Mouse (Mus musculus) kidney, embryonic 14.5 days (tissue): ENCODE results near the gene Syt2. TPM values are rescaled to one million over a fixed set of nuclear protein-coding genes. Genes with fewer than 3 reads are reported as not detected.
A peak's percentile ranks its signal among the peaks of the same experiment; 100 is the strongest.

Experiments
- ATAC-seq: fragments of 200-750 bp; cut with Nextera tagmentation; 2 replicates; pipeline ENCODE4 v1.8.0; 2017; ENCODE audit warnings: moderate number of reproducible peaks, mild to moderate bottlenecking, moderate TSS enrichment, moderate library complexity; ENCODE audit not compliant: low FRiP score, low TSS enrichment
- H3K27ac ChIP-seq: fragments of 300-500 bp; sonication (generic); 2 replicates; pipeline ENCODE4 v1.5.1; 2014; ENCODE audit warnings: low read depth, mild to moderate bottlenecking, low read length, moderate library complexity, mixed read lengths
- H3K27me3 ChIP-seq: fragments of 300-500 bp; sonication (generic); 2 replicates; pipeline ENCODE4 v1.6.1; 2014; ENCODE audit warnings: mild to moderate bottlenecking, low read length; ENCODE audit not compliant: control insufficient read depth, insufficient read depth
- H3K36me3 ChIP-seq: fragments of 300-500 bp; sonication (generic); 2 replicates; pipeline ENCODE4 v1.6.1; 2014; ENCODE audit warnings: low read length, mixed read lengths; ENCODE audit not compliant: control insufficient read depth, insufficient read depth
- H3K4me1 ChIP-seq: fragments of 300-500 bp; sonication (generic); 2 replicates; pipeline ENCODE4 v1.6.1; 2014; ENCODE audit warnings: low read length, mixed read lengths; ENCODE audit not compliant: control insufficient read depth, insufficient read depth
- H3K4me2 ChIP-seq: fragments of 300-500 bp; sonication (generic); replicated peaks from 2 replicates; pipeline ENCODE4 v1.6.1; 2014; ENCODE audit warnings: low read depth, mild to moderate bottlenecking, low read length
- H3K4me3 ChIP-seq: fragments of 300-500 bp; sonication (generic); 2 replicates; pipeline ENCODE4 v1.5.1; 2014; ENCODE audit warnings: mild to moderate bottlenecking, low read length
- H3K9ac ChIP-seq: fragments of 300-500 bp; sonication (generic); 2 replicates; pipeline ENCODE4 v1.6.1; 2014; ENCODE audit warnings: low read depth, mild to moderate bottlenecking, low read length, moderate library complexity
- H3K9me3 ChIP-seq: fragments of 300-500 bp; sonication (generic); 2 replicates; pipeline ENCODE4 v1.6.1; 2016; ENCODE audit warnings: low read length; ENCODE audit not compliant: control insufficient read depth
- WGBS: fragments of 180-500 bp; shearing (Covaris S2); extraction: QIAGEN DNeasy Blood & Tissue Kit; methylation state at CpG from one replicate; pipeline ENCODE4 v1.1.7; 2014; 5-methylcytosine and 5-hydroxymethylcytosine counted together
- polyA plus RNA-seq: library from polyadenylated mRNA; unstranded; fragments of >200 nt; fragmentation: Nextera tagmentation; extraction: Ambion mirVana; gene quantifications from 2 replicates; pipeline ENCODE4 v1.2.1, GENCODE M21; 2014

The Syt2 gene
- polyA plus RNA-seq, 1 experiment from 2014 or later, result 1.2 TPM

GRCm38 (mm10) chr1:134617656-134618055 is 28.8 kb upstream of the Syt2 start:
- ATAC-seq, result no peak
- Histone ChIP-seq H3K9me3 (no peaks in the 10 kb centered on the region), H3K36me3 (peaks cover 83% of the 10 kb centered on the region), H3K4me2 (no peak overlapping the region), H3K9ac (no peak overlapping the region), H3K27ac (no peak overlapping the region), H3K27me3 (no peaks in the 10 kb centered on the region), H3K4me3 (no peak overlapping the region), H3K4me1 (no peaks in the 10 kb centered on the region)
- 89% methylated on average over 9 of the region's 9 CpGs for WGBS

GRCm38 (mm10) chr1:134625325-134625724 is 21.2 kb upstream of the Syt2 start:
- 93% methylated on average over 4 of the region's 4 CpGs for WGBS
- peaks cover 98% of the 10 kb centered on the region for H3K36me3 ChIP-seq

GRCm38 (mm10) chr1:134629455-134629854 is 17.0 kb upstream of the Syt2 start:
- no peak overlapping the region for H3K4me2 ChIP-seq
- no peak overlapping the region for H3K4me3 ChIP-seq
- ATAC-seq, result no peak
- no peak overlapping the region for H3K9ac ChIP-seq
- no peaks in the 10 kb centered on the region for H3K27me3 ChIP-seq
- H3K27ac ChIP-seq, result no peak overlapping the region
- no peaks in the 10 kb centered on the region for H3K4me1 ChIP-seq
- no peaks in the 10 kb centered on the region for H3K9me3 ChIP-seq
- H3K36me3 ChIP-seq, result peaks cover 93% of the 10 kb centered on the region
- 92% methylated on average over 10 of the region's 10 CpGs for WGBS

More at GRCm38 (mm10) chr1:134625325-134625724, 21.2 kb upstream of the Syt2 start:
- no peak overlapping the region for H3K4me2 ChIP-seq
- H3K27me3 ChIP-seq, result no peaks in the 10 kb centered on the region
- H3K4me1 ChIP-seq, result no peaks in the 10 kb centered on the region
- no peak overlapping the region for H3K9ac ChIP-seq
- H3K9me3 ChIP-seq, result no peaks in the 10 kb centered on the region
- H3K4me3 ChIP-seq, result no peak overlapping the region
- ATAC-seq, result no peak
- no peak overlapping the region for H3K27ac ChIP-seq

GRCm38 (mm10) chr1:134634296-134634695 is 12.2 kb upstream of the Syt2 start:
- no peak for ATAC-seq
- Histone ChIP-seq H3K9ac (no peak overlapping the region), H3K4me3 (no peak overlapping the region), H3K27ac (no peak overlapping the region), H3K9me3 (no peaks in the 10 kb centered on the region), H3K4me1 (peaks cover 2% of the 10 kb centered on the region; the same call in 1 of the 2 replicates), H3K36me3 (peaks cover 45% of the 10 kb centered on the region), H3K4me2 (no peak overlapping the region), H3K27me3 (no peaks in the 10 kb centered on the region)
- 80% methylated on average over 7 of the region's 7 CpGs for WGBS

- no peak overlapping the region for H3K4me3 ChIP-seq
- H3K27me3 ChIP-seq, result no peaks in the 10 kb centered on the region
- peaks cover 2% of the 10 kb centered on the region; the same call in 1 of the 2 replicates for H3K4me1 ChIP-seq
- no peak overlapping the region for H3K27ac ChIP-seq
- peaks cover 26% of the 10 kb centered on the region for H3K36me3 ChIP-seq
- WGBS, result 80% methylated on average over 3 of the region's 3 CpGs
- H3K9me3 ChIP-seq, result no peaks in the 10 kb centered on the region
- H3K9ac ChIP-seq, result no peak overlapping the region
- no peak overlapping the region for H3K4me2 ChIP-seq
- ATAC-seq, result peak; percentile 44
Measured at GRCm38 (mm10) chr1:134636245-134636644, 10.2 kb upstream of the Syt2 start.

- peaks cover 22% of the 10 kb centered on the region for H3K36me3 ChIP-seq
- H3K4me3 ChIP-seq, result no peak overlapping the region
- no peak overlapping the region for H3K4me2 ChIP-seq
- no peak for ATAC-seq
- H3K9me3 ChIP-seq, result no peaks in the 10 kb centered on the region
- WGBS, result 14% methylated on average over 3 of the region's 3 CpGs
- no peak overlapping the region for H3K9ac ChIP-seq
- peaks cover 2% of the 10 kb centered on the region; the same call in 1 of the 2 replicates for H3K4me1 ChIP-seq
- H3K27me3 ChIP-seq, result no peaks in the 10 kb centered on the region
- H3K27ac ChIP-seq, result no peak overlapping the region
Measured at GRCm38 (mm10) chr1:134636684-134637083, 9.8 kb upstream of the Syt2 start.

- Histone ChIP-seq H3K36me3 (peaks cover 11% of the 10 kb centered on the region), H3K9ac (no peak overlapping the region), H3K4me2 (no peak overlapping the region), H3K4me1 (peaks cover 2% of the 10 kb centered on the region; the same call in 1 of the 2 replicates), H3K9me3 (no peaks in the 10 kb centered on the region), H3K27me3 (no peaks in the 10 kb centered on the region), H3K27ac (no peak overlapping the region), H3K4me3 (no peak overlapping the region)
- 40% methylated on average over 3 of the region's 3 CpGs for WGBS
- ATAC-seq, result no peak
Measured at GRCm38 (mm10) chr1:134638041-134638440, 8.4 kb upstream of the Syt2 start.

GRCm38 (mm10) chr1:134638522-134638921 is 8.0 kb upstream of the Syt2 start:
- no peak overlapping the region for H3K4me2 ChIP-seq
- peaks cover 6% of the 10 kb centered on the region for H3K36me3 ChIP-seq
- peaks cover 2% of the 10 kb centered on the region; the same call in 1 of the 2 replicates for H3K4me1 ChIP-seq
- no peaks in the 10 kb centered on the region for H3K27me3 ChIP-seq
- ATAC-seq, result no peak
- H3K9ac ChIP-seq, result no peak overlapping the region
- H3K9me3 ChIP-seq, result no peaks in the 10 kb centered on the region
- H3K4me3 ChIP-seq, result no peak overlapping the region
- no peak overlapping the region for H3K27ac ChIP-seq
- 29% methylated on average over 7 of the region's 7 CpGs for WGBS

GRCm38 (mm10) chr1:134639460-134639859 is 7.0 kb upstream of the Syt2 start:
- Histone ChIP-seq H3K36me3 (no peaks in the 10 kb centered on the region; the same call in 1 of the 2 replicates), H3K9ac (no peak overlapping the region), H3K9me3 (no peaks in the 10 kb centered on the region), H3K27ac (no peak overlapping the region), H3K27me3 (peaks cover 8% of the 10 kb centered on the region), H3K4me1 (peaks cover 2% of the 10 kb centered on the region; the same call in 1 of the 2 replicates), H3K4me3 (no peak overlapping the region), H3K4me2 (no peak overlapping the region)
- WGBS, result 72% methylated on average over 6 of the region's 6 CpGs
- ATAC-seq, result no peak
